Mouse (Mus musculus) embryo, embryonic 10 days (tissue): ENCODE results near the gene Pard3.

Experiments used
- DNase-seq: peaks from one replicate; pipeline ENCODE4 v3.0.0-alpha.2; 2015; ENCODE audit warnings: low spot score

Gene Pard3

GRCm38 (mm10) chr8:127552161-127552595 lies 488.5 kb downstream of the Pard3 start:
- peak; percentile 19 for DNase-seq

DNA sequence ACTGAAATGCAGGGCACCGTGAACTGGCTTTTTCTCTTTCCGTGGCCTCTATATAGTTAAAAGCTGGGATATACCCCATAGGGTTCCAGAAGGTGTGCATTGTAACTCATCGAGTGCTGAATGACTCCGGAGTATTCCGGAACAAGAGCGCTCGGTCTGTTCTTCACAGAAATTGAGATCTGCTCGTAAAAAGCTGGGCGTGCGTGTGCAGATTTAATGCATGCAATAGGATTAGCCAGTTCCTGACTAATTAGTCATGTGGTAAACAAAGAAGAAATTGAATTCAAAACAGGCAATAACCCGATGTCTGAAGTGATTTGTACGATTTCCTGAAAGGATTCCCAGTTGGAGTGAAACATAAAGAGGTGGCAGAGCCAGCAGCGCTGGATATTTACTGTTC lies 489.1 kb downstream of the Pard3 start:
- DNase-seq: no peak

GRCm38 (mm10) chr8:127553582-127553981 lies 489.9 kb downstream of the Pard3 start:
- DNase-seq: no peak

- DNase-seq: no peak
These were observed 492.1 kb downstream of the Pard3 start for GRCm38 (mm10) chr8:127555795-127556194.

DNA sequence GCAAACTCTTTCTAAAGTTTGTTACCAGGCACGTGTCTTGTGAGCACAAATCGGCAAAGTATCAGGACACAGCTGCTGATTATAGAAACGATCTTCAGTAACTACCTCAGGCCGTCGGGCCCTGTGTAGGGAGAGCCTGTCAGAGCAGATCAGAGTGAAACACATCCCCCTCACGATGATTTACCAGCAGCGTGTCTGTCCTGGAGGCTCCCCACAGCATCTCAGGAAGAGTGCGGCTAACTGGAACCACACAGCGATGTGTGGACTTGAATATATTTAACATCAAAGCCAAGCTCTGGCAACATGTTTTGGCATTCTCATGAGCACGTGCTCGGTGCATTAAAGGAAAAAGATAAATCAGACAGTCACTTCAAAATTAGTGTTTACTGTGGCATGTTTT lies 493.3 kb downstream of the Pard3 start:
- peak; percentile 61 for DNase-seq

DNA sequence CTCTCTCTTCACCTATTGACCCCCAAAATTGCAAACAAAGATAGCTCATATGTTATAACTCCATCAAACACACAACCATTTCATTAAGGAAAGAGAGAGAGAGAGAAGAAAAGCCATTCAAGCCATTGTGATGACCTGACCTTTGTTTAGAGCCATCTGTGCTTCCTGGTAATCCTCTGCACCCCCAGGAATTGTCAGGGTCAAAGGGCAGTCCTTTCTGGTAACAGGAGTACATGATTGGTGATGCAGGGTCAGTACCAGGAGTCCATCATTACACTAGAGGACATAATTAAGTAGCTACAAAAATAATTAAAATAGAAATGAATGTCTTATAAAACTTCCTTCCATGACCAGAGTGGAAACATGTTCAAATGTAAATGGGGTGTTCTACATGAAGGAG lies 493.9 kb downstream of the Pard3 start:
- DNase-seq: peak; percentile 77

GRCm38 (mm10) chr8:127563634-127564033 lies 499.9 kb downstream of the Pard3 start:
- no peak for DNase-seq

GRCm38 (mm10) chr8:127564426-127564825 lies 500.7 kb downstream of the Pard3 start:
- peak; percentile 60 for DNase-seq

DNA sequence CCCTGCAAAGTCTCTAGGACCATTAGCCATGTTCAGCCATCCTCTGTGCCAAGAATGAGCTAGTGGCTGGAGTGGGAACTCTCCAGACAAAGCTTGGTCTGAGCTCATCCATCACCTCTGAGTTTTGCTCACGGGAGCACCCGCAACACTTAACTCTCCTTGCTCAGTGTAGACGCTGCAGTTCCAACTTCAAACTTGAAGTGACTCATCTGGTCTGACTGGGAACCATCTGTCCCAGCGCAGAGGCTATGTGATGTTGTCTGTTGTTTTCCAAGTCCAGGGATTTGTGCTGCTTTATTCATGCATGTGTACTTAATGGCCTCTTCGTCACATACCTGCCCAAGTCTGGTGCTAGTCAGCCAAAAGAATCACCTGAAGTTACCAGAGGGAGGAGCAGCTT lies 505.5 kb downstream of the Pard3 start:
- no peak for DNase-seq

DNA sequence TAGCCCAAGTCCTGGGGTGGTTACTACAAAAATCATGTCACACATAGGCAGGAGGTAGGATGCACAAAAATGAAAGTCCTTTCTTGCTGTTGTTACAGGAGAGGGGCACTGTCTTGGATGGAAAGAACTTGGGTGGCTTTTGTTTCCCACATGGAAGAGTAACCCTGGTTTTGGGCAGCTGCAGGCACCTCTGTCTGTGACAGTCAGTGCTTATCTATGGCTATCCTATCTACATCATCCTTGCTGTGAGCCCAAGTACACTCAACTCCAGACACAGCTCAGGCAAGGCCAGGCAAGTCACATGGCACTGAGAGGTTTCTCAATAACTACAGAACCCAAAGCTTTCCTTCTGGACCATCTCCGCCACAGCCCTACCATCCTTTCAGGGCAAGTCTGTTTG lies 506.8 kb downstream of the Pard3 start:
- DNase-seq: no peak

DNA sequence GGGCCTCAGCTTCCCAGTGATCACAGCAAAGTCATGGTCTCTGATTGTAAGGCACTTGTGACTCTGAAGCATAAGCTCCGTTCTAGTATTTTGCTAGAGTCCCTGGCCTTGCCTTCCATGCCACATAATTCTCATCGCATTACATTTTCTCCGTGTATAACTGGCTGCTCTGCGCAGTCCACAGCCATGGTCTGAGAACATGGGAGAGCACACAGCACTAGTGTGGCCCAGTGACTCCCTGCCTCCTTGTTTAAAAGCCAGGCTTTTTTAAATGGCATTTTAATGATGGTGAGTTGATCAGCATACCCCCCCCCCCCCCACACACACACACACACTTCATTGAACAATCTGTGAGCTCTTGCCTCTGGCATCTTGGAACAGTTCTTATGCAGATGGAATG lies 508.8 kb downstream of the Pard3 start:
- DNase-seq: no peak

- DNase-seq: no peak
These were observed 513.0 kb downstream of the Pard3 start for GRCm38 (mm10) chr8:127576657-127577056.

GRCm38 (mm10) chr8:127577656-127578055 lies 514.0 kb downstream of the Pard3 start:
- DNase-seq: no peak

DNA sequence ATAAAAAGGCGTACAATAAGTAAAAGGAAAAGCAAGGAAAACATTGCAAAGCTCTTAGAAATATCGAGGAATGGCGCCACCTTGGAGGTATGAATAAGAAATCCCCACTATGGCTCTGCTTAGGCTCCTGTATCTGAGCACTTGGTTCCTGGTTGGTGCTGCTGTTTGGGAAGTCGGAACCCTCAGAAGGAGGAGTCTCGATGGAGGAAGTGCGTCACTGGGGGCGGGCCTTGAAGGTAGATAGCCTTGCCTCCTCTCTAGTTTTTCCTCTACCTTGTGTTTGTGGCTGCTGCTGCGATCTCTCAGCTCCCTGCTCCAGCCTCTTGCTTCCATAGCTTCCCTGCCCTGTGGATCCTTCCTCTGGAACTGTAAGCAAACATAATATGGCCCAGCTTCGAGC lies 515.7 kb downstream of the Pard3 start:
- no peak for DNase-seq

GRCm38 (mm10) chr8:127583429-127583828 lies 519.7 kb downstream of the Pard3 start:
- no peak for DNase-seq

DNA sequence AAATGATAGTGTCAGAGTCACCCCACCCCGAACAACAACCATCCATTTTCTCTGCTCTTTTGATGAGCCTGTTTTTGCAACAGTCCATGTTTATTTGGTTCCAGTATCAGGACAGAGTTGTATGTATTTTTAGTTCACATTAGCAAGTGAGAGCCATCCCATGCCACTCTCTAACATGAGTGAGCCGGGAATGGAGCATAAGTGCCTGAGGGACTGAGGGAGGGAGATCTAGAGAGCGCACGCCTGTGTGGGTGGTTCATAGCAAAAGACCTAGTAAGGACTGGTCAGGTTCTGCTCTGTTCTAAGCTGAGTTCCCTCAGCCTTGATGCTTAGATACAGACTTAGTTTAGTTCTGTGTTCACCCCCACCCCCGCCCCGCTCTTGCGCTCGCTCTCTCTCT lies 521.9 kb downstream of the Pard3 start:
- no peak for DNase-seq

- peak; percentile 66 for DNase-seq
These were observed 523.0 kb downstream of the Pard3 start for GRCm38 (mm10) chr8:127586681-127587080.

DNA sequence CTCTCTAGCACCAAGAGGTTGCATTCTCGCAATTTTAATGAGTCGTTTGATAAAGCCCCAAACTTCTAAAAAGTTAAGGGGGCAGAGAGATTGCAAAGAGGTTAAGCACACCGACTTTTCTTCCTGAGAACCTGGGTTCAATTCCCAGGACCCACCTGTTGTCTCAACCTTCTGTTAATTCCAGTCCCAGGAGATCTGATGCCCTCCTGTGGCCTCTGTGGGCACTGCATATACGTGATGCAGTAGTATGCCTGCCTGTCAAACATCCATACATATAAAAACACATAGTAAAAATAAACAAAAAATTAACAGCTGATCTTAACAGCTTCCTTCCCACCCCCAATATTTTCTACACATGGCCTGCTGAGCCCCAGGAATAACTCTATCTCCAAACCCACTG lies 524.6 kb downstream of the Pard3 start:
- DNase-seq: no peak

GRCm38 (mm10) chr8:127589291-127589690 lies 525.6 kb downstream of the Pard3 start:
- DNase-seq: peak; percentile 72

DNA sequence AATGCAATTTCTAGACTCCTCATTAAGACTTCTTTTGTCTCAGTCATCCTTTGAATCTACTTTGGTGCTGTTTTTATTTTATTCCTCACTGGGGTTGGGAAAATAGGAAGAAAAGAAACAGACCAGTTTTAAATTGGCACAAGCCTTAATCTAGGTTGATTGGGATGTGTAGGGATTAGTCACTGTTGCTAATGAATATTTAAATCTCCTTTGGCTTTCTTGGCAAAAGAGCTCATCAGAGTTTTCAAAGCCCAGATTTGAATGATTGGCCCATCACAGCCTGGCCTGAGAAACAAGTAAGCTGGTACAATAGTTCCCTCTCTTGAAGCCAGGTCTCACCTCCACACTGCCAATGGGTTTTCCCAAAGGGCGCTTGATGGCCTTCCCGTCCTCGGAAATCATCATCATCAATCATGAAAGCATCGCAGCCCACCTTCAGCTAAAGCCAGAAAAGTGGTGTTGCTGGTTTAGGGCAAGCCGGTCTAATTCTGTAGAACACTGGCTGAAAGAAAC lies 527.0 kb downstream of the Pard3 start:
- DNase-seq: no peak

GRCm38 (mm10) chr8:127592648-127593574 lies 529.2 kb downstream of the Pard3 start:
- peak; percentile 56 for DNase-seq

- no peak for DNase-seq
These were observed 536.9 kb downstream of the Pard3 start for GRCm38 (mm10) chr8:127600641-127601040.

DNA sequence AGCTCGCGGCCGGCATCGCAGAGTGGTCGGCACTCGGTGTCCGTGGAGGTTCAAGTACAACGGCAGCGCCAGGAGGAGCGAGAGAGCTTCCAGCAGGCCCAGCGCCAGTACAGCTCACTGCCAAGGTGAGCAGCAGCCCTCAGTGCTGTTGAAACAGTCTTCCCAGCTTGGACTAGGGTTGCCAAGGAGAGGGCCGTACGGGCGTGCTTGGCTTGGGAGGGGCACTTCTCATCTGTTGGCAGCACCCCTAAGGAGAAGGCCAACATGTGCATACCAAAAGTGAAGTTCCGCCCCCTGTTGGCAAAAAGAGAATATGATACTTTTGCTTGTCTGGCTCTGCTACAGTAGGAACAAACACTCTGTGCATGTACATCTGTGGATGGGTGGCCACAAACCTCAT lies 539.4 kb downstream of the Pard3 start:
- DNase-seq: no peak
